Mouse (Mus musculus) midbrain, embryonic 12.5 days (tissue): ENCODE results near the gene Cyp2b10. TPM values are rescaled to one million over a fixed set of nuclear protein-coding genes. Genes with fewer than 3 reads are reported as not detected.
"Not testable (repeated sequence)": the region's sequence is repeated elsewhere in the genome, so short reads cannot be mapped to it uniquely, and the experiment has no call there.

ENCODE experiments used
- ATAC-seq: fragments of 200-750 bp; cut with Nextera tagmentation; 2 replicates; pipeline ENCODE4 v1.8.0; 2017; ENCODE audit warnings: low read depth, moderate TSS enrichment, moderate library complexity; ENCODE audit not compliant: low FRiP score
- H3K27ac ChIP-seq: fragments of 300-500 bp; sonication (generic); replicated peaks from 2 replicates; pipeline ENCODE4 v1.5.1; 2016; ENCODE audit warnings: mild to moderate bottlenecking
- H3K27me3 ChIP-seq: fragments of 300-500 bp; sonication (generic); 2 replicates; pipeline ENCODE4 v1.6.1; 2016; ENCODE audit warnings: mild to moderate bottlenecking
- H3K36me3 ChIP-seq: fragments of 300-500 bp; sonication (generic); 2 replicates; pipeline ENCODE4 v1.6.1; 2016
- H3K4me1 ChIP-seq: fragments of 300-500 bp; sonication (generic); 2 replicates; pipeline ENCODE4 v1.6.1; 2016
- H3K4me2 ChIP-seq: fragments of 300-500 bp; sonication (generic); replicated peaks from 2 replicates; pipeline ENCODE4 v1.6.1; 2016; ENCODE audit warnings: mild to moderate bottlenecking, moderate library complexity
- H3K4me3 ChIP-seq: fragments of 300-500 bp; sonication (generic); 2 replicates; pipeline ENCODE4 v1.5.1; 2016; ENCODE audit warnings: mild to moderate bottlenecking
- H3K9ac ChIP-seq: fragments of 300-500 bp; sonication (generic); replicated peaks from 2 replicates; pipeline ENCODE4 v1.6.1; 2016; ENCODE audit warnings: mild to moderate bottlenecking, moderate library complexity
- H3K9me3 ChIP-seq: fragments of 300-500 bp; sonication (generic); 2 replicates; pipeline ENCODE4 v1.6.1; 2016; ENCODE audit warnings: mild to moderate bottlenecking
- WGBS: fragments of 180-500 bp; shearing (Covaris S2); methylation state at CpG from one replicate; pipeline ENCODE4 v1.1.7; 2016; 5-methylcytosine and 5-hydroxymethylcytosine counted together
- polyA plus RNA-seq: library from polyadenylated mRNA; unstranded; fragments of >200 nt; fragmentation: Nextera tagmentation; extraction: Ambion mirVana; gene quantifications from 2 replicates; pipeline ENCODE4 v1.2.1, GENCODE M21; 2016

Cyp2b10 gene
- not detected in 2 replicates for polyA plus RNA-seq

- Histone ChIP-seq H3K4me3 (no peak within 1 kb of the TSS), H3K4me2 (no peak within 1 kb of the TSS), H3K9me3 (0 out of 2 replicates have a peak, but pooled peaks cover 5% of the 10 kb centered on the region), H3K27me3 (no peaks in the 10 kb centered on the region), H3K36me3 (no peaks in the 10 kb centered on the region), H3K9ac (no peak within 1 kb of the TSS), H3K4me1 (no peaks in the 10 kb centered on the region), H3K27ac (no peak within 1 kb of the TSS)
- no peak for ATAC-seq
- 74% methylated on average over 6 of the region's 6 CpGs for WGBS
These were observed at the start of gene Cyp2b10 for GRCm38 (mm10) chr7:25897411-25897810. Gene Cyp2b10, plus strand, starts transcription at chr7:25897620.

GRCm38 (mm10) chr7:25847722-25848443 is 49.5 kb upstream of the Cyp2b10 start:
- WGBS: 13% methylated on average over 13 of the region's 13 CpGs
- Histone ChIP-seq H3K27ac (no peak overlapping the region), H3K9me3 (no peaks in the 10 kb centered on the region), H3K4me1 (no peaks in the 10 kb centered on the region), H3K4me2 (peak overlapping the region; percentile 58), H3K36me3 (no peaks in the 10 kb centered on the region), H3K4me3 (peak overlapping the region; percentile 45), H3K9ac (peak overlapping the region; percentile 53), H3K27me3 (no peaks in the 10 kb centered on the region)
- peak; percentile 72 for ATAC-seq

- peak overlapping the region; percentile 58 for H3K4me2 ChIP-seq
- no peak overlapping the region for H3K27ac ChIP-seq
- H3K9ac ChIP-seq: peak overlapping the region; percentile 53
- H3K27me3 ChIP-seq: no peaks in the 10 kb centered on the region
- H3K4me1 ChIP-seq: no peaks in the 10 kb centered on the region
- H3K9me3 ChIP-seq: no peaks in the 10 kb centered on the region
- H3K4me3 ChIP-seq: peak overlapping the region; percentile 45
- H3K36me3 ChIP-seq: no peaks in the 10 kb centered on the region
- WGBS: 29% methylated on average over 11 of the region's 11 CpGs
- peak; percentile 66 for ATAC-seq
These were observed 49.0 kb upstream of the Cyp2b10 start for GRCm38 (mm10) chr7:25848444-25848812.

- H3K27ac ChIP-seq: no peak overlapping the region
- H3K27me3 ChIP-seq: no peaks in the 10 kb centered on the region
- 0 out of 2 replicates have a peak, but pooled peaks cover 1% of the 10 kb centered on the region for H3K4me1 ChIP-seq
- no peaks in the 10 kb centered on the region for H3K9me3 ChIP-seq
- H3K4me2 ChIP-seq: no peak overlapping the region
- H3K36me3 ChIP-seq: no peaks in the 10 kb centered on the region
- ATAC-seq: no peak
- no peak overlapping the region for H3K9ac ChIP-seq
- 44% methylated on average over 8 of the region's 8 CpGs for WGBS
- no peak overlapping the region for H3K4me3 ChIP-seq
These were observed 42.3 kb upstream of the Cyp2b10 start for GRCm38 (mm10) chr7:25855082-25855481.

- peak overlapping the region; percentile 25 for H3K4me3 ChIP-seq
- WGBS: 16% methylated on average over 9 of the region's 9 CpGs
- ATAC-seq: peak; percentile 52; the same call in 1 of the 2 replicates
- H3K27ac ChIP-seq: no peak overlapping the region
- H3K9ac ChIP-seq: no peak overlapping the region
- H3K9me3 ChIP-seq: no peaks in the 10 kb centered on the region
- 0 out of 2 replicates have a peak, but pooled peaks cover 3% of the 10 kb centered on the region for H3K4me1 ChIP-seq
- no peaks in the 10 kb centered on the region for H3K27me3 ChIP-seq
- H3K36me3 ChIP-seq: no peaks in the 10 kb centered on the region
- peak overlapping the region; percentile 49 for H3K4me2 ChIP-seq
These were observed 37.2 kb upstream of the Cyp2b10 start for GRCm38 (mm10) chr7:25859962-25860870.

GRCm38 (mm10) chr7:25862365-25862764 is 35.1 kb upstream of the Cyp2b10 start:
- Histone ChIP-seq H3K4me2 (no peak overlapping the region), H3K27ac (no peak overlapping the region), H3K4me1 (0 out of 2 replicates have a peak, but pooled peaks cover 3% of the 10 kb centered on the region), H3K27me3 (no peaks in the 10 kb centered on the region), H3K36me3 (no peaks in the 10 kb centered on the region), H3K9me3 (0 out of 2 replicates have a peak, but pooled peaks cover 5% of the 10 kb centered on the region), H3K4me3 (no peak overlapping the region), H3K9ac (no peak overlapping the region)
- 81% methylated on average over 2 of the region's 2 CpGs for WGBS
- ATAC-seq: no peak

- ATAC-seq: no peak
- Histone ChIP-seq H3K9me3 (0 out of 2 replicates have a peak, but pooled peaks cover 5% of the 10 kb centered on the region), H3K4me3 (no peak overlapping the region), H3K27ac (no peak overlapping the region), H3K4me1 (0 out of 2 replicates have a peak, but pooled peaks cover 3% of the 10 kb centered on the region), H3K9ac (no peak overlapping the region), H3K36me3 (no peaks in the 10 kb centered on the region), H3K4me2 (no peak overlapping the region), H3K27me3 (no peaks in the 10 kb centered on the region)
- WGBS: 80% methylated on average over 3 of the region's 3 CpGs
These were observed 33.7 kb upstream of the Cyp2b10 start for GRCm38 (mm10) chr7:25863756-25864155.

GRCm38 (mm10) chr7:25864861-25865260 is 32.6 kb upstream of the Cyp2b10 start:
- H3K27ac ChIP-seq: no peak overlapping the region
- H3K4me2 ChIP-seq: no peak overlapping the region
- WGBS: 45% methylated on average over 5 of the region's 5 CpGs
- no peaks in the 10 kb centered on the region for H3K27me3 ChIP-seq
- H3K9me3 ChIP-seq: 0 out of 2 replicates have a peak, but pooled peaks cover 5% of the 10 kb centered on the region
- no peak overlapping the region for H3K9ac ChIP-seq
- no peaks in the 10 kb centered on the region for H3K36me3 ChIP-seq
- 0 out of 2 replicates have a peak, but pooled peaks cover 3% of the 10 kb centered on the region for H3K4me1 ChIP-seq
- no peak overlapping the region for H3K4me3 ChIP-seq
- ATAC-seq: no peak

GRCm38 (mm10) chr7:25869789-25870188 is 27.6 kb upstream of the Cyp2b10 start:
- no peak overlapping the region for H3K4me3 ChIP-seq
- no peak for ATAC-seq
- H3K9ac ChIP-seq: no peak overlapping the region
- 0 out of 2 replicates have a peak, but pooled peaks cover 5% of the 10 kb centered on the region for H3K9me3 ChIP-seq
- WGBS: 79% methylated on average over 2 of the region's 2 CpGs
- H3K4me1 ChIP-seq: no peaks in the 10 kb centered on the region
- no peak overlapping the region for H3K27ac ChIP-seq
- no peaks in the 10 kb centered on the region for H3K27me3 ChIP-seq
- no peak overlapping the region for H3K4me2 ChIP-seq
- H3K36me3 ChIP-seq: no peaks in the 10 kb centered on the region

GRCm38 (mm10) chr7:25872624-25873023 is 24.8 kb upstream of the Cyp2b10 start:
- Histone ChIP-seq H3K9me3 (no peaks in the 10 kb centered on the region), H3K27ac (no peak overlapping the region), H3K27me3 (no peaks in the 10 kb centered on the region), H3K9ac (no peak overlapping the region), H3K4me1 (no peaks in the 10 kb centered on the region), H3K4me2 (no peak overlapping the region), H3K36me3 (no peaks in the 10 kb centered on the region), H3K4me3 (no peak overlapping the region)
- no peak for ATAC-seq

- no peaks in the 10 kb centered on the region for H3K27me3 ChIP-seq
- H3K36me3 ChIP-seq: no peaks in the 10 kb centered on the region
- no peaks in the 10 kb centered on the region for H3K4me1 ChIP-seq
- no peak overlapping the region for H3K27ac ChIP-seq
- no peaks in the 10 kb centered on the region for H3K9me3 ChIP-seq
- no peak overlapping the region for H3K4me3 ChIP-seq
- H3K4me2 ChIP-seq: no peak overlapping the region
- no peak overlapping the region for H3K9ac ChIP-seq
- ATAC-seq: no peak
- WGBS: 41% methylated on average over 6 of the region's 6 CpGs
These were observed 18.7 kb upstream of the Cyp2b10 start for GRCm38 (mm10) chr7:25878735-25879134.

- H3K27me3 ChIP-seq, H3K36me3 ChIP-seq, ATAC-seq, H3K4me1 ChIP-seq, H3K4me3 ChIP-seq, H3K4me2 ChIP-seq, H3K27ac ChIP-seq, H3K9ac ChIP-seq, H3K9me3 ChIP-seq: not testable (repeated sequence)
- 2% methylated on average over 7 of the region's 7 CpGs for WGBS
These were observed 16.7 kb upstream of the Cyp2b10 start for GRCm38 (mm10) chr7:25880721-25881120.
